Mouse (Mus musculus) kidney, adult 2 months (tissue): ENCODE results near the gene Dedd2.

Experiments used
- CTCF ChIP-seq: fragments of 200-500 bp; conservative IDR thresholded peaks from 2 replicates; pipeline ENCODE4 v1.5.1; 2011; ENCODE audit warnings: low read depth, mild to moderate bottlenecking, control low read depth, low read length, moderate library complexity, mixed read lengths; ENCODE audit not compliant: insufficient read depth, insufficient read length
- POLR2A ChIP-seq: fragments of 200-500 bp; IDR thresholded peaks from one replicate; pipeline ENCODE4 v1.6.1; 2011; ENCODE audit warnings: low read depth, low read length, control low read depth

GRCm38 (mm10) chr7:25232101-25232648 lies 11.8 kb upstream of the Dedd2 start:
- TF ChIP-seq CTCF (no peak), POLR2A (no peak)
